Mouse (Mus musculus): ENCODE data around the gene Intu.

GRCm38 (mm10) chr3:40708655-40709054 lies 177.6 kb downstream of the Intu start, which contains the start of gene Slc25a31:
- TF ChIP-seq MAFK (IDR thresholded peaks at IDR 0.05; ENCODE audit: insufficient read depth, low read depth, low read length) (no peak), CHD2 (IDR thresholded peaks at IDR 0.05; ENCODE audit: low read depth, low read length) (no peak), ZC3H11A (IDR thresholded peaks at IDR 0.05; ENCODE audit: borderline replicate concordance, low read depth, low read length) (no peak)

Measured in ES-E14 (cell line).